Mouse (Mus musculus): ENCODE data around the gene 6430571L13Rik. TPM values are rescaled to one million over a fixed set of nuclear protein-coding genes. Genes with fewer than 3 reads are reported as not detected.
A peak's percentile ranks its signal among the peaks of the same experiment; 100 is the strongest.

The 6430571L13Rik gene
- total and polyA plus RNA-seq, 3 experiments, result 0.35 TPM; not detected in 1

DNA sequence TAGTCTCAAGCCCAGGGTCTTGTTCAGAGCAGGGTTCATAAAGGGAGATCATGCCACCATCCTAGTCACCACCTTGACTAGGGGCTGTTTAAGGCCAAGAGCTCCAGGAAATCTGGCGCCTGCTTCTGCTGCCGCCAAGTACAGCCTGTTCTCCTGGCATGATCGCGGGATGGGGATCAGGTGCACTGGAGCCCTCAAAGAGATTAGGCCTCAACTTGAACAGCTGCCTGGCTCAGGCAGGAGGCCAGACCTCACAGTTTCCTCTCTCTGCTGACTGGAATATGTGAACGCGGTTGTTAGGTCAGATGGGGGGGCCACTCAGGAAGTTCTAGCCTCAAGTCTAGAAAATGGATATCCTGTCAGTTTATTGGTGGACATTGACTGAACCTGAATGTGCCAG is 16.8 kb upstream of the 6430571L13Rik start:
- Histone ChIP-seq H3K4me3 (ENCODE audit: control insufficient read depth in 1 of 2, insufficient read depth in 1 of 2, low read depth in 2 of 2, low read length in 2 of 2) (no peak overlapping the region), H3K4me1 (ENCODE audit: control insufficient read depth in 1 of 2, insufficient read depth in 2 of 2, low read length in 2 of 2) (peaks cover 7 to 8% of the 10 kb centered on the region in 2 experiments)
- DNase-seq (ENCODE audit: low read depth, low spot score), result peak; percentile 73

GRCm38 (mm10) chr9:107324799-107325561 is 15.4 kb upstream of the 6430571L13Rik start:
- no peak for TF ChIP-seq CHD1 (IDR thresholded peaks at IDR 0.05; ENCODE audit: low read depth, low read length)
- TF ChIP-seq MYB (IDR thresholded peaks at IDR 0.05; ENCODE audit: low read depth, low read length), result no peak
- TF ChIP-seq SMC3 (IDR thresholded peaks at IDR 0.05; ENCODE audit: low read depth, low read length), result no peak
- TF ChIP-seq GATA1 (IDR thresholded peaks at IDR 0.05; ENCODE audit: low read depth, low read length), result no peak
- no peak for TF ChIP-seq MAFK (IDR thresholded peaks at IDR 0.05; ENCODE audit: borderline replicate concordance, low read depth, low read length)
- TF ChIP-seq ZC3H11A (IDR thresholded peaks at IDR 0.05; ENCODE audit: low read depth, low read length), result no peak
- no peak for TF ChIP-seq BHLHE40 (IDR thresholded peaks at IDR 0.05; ENCODE audit: borderline replicate concordance, low read depth, low read length)
- TF ChIP-seq MEF2A (IDR thresholded peaks at IDR 0.05; ENCODE audit: extremely low read depth, insufficient replicate concordance, low read depth, low read length, poor library complexity, severe bottlenecking), result no peak
- no peak for TF ChIP-seq TAL1 (IDR thresholded peaks at IDR 0.05; ENCODE audit: low read length)
- TF ChIP-seq UBTF (IDR thresholded peaks at IDR 0.05; ENCODE audit: borderline replicate concordance, insufficient read depth, low read depth, low read length), result no peak
- no peak for TF ChIP-seq MXI1 (IDR thresholded peaks at IDR 0.05; ENCODE audit: low read depth, low read length)
- no peaks in the 10 kb centered on the region for H3K9me3 ChIP-seq (replicated peaks; ENCODE audit: insufficient read depth, low read length)
- DNase-seq (ENCODE audit: low read depth, low spot score), result no peak
- H3K27ac ChIP-seq (ENCODE audit: control insufficient read depth, low read depth, low read length), result no peak overlapping the region
- H3K79me2 ChIP-seq (ENCODE audit: control insufficient read depth, insufficient read depth, low read length, poor library complexity), result no peaks in the 10 kb centered on the region
- H3K27me3 ChIP-seq (ENCODE audit: control insufficient read depth in 1 of 2, insufficient read depth in 2 of 2, low read length in 2 of 2), result no peaks in the 10 kb centered on the region
- H3K9ac ChIP-seq (ENCODE audit: control insufficient read depth, low read depth, low read length, poor library complexity, severe bottlenecking), result no peak overlapping the region
- peaks cover 0 to 4% of the 10 kb centered on the region in 2 experiments; a peak in 2 of 4 replicates for H3K36me3 ChIP-seq (ENCODE audit: control insufficient read depth in 1 of 2, insufficient read depth in 2 of 2, low read length in 2 of 2)
- H3K4me1 ChIP-seq (ENCODE audit: control insufficient read depth in 1 of 2, insufficient read depth in 2 of 2, low read length in 2 of 2), result peaks cover 7 to 8% of the 10 kb centered on the region in 2 experiments
- no peak overlapping the region for H3K4me3 ChIP-seq (ENCODE audit: control insufficient read depth in 1 of 2, insufficient read depth in 1 of 2, low read depth in 2 of 2, low read length in 2 of 2)

More for the DNA sequence above, 16.8 kb upstream of the 6430571L13Rik start:
- Histone ChIP-seq H3K9me3 (replicated peaks; ENCODE audit: insufficient read depth, low read length) (no peaks in the 10 kb centered on the region), H3K27ac (ENCODE audit: control insufficient read depth, low read depth, low read length) (0 out of 2 replicates have a peak overlapping the region, but pooled peaks have one; percentile 11), H3K27me3 (ENCODE audit: control insufficient read depth in 1 of 2, insufficient read depth in 2 of 2, low read length in 2 of 2) (no peaks in the 10 kb centered on the region), H3K79me2 (ENCODE audit: control insufficient read depth, insufficient read depth, low read length, poor library complexity) (no peaks in the 10 kb centered on the region), H3K36me3 (ENCODE audit: control insufficient read depth in 1 of 2, insufficient read depth in 2 of 2, low read length in 2 of 2) (peaks cover 0 to 4% of the 10 kb centered on the region in 2 experiments; a peak in 2 of 4 replicates), H3K9ac (ENCODE audit: control insufficient read depth, low read depth, low read length, poor library complexity, severe bottlenecking) (no peak overlapping the region; the same call in 1 of the 2 replicates)
- TF ChIP-seq TCF12 (IDR thresholded peaks at IDR 0.05; ENCODE audit: low read depth, low read length) (peak; percentile 61; the same call in 1 of the 2 replicates), EP300 (IDR thresholded peaks at IDR 0.05; ENCODE audit: low read depth in 1 of 2, low read length in 2 of 2) (peak in 1 of 2 experiments; percentile 48; a peak in 1 of 4 replicates), POLR2A (IDR thresholded peaks at IDR 0.05; ENCODE audit: control insufficient read depth in 1 of 2, insufficient read depth in 1 of 2, low read depth in 1 of 2, low read length in 2 of 2, poor library complexity in 1 of 2) (no peak), TAL1 (IDR thresholded peaks at IDR 0.05; ENCODE audit: low read length) (peak; percentile 42; the same call in 1 of the 2 replicates), NRF1 (IDR thresholded peaks at IDR 0.05; ENCODE audit: insufficient read depth, low read depth, low read length, poor library complexity, severe bottlenecking) (no peak), GATA1 (IDR thresholded peaks at IDR 0.05; ENCODE audit: low read depth, low read length) (no peak), TBP (IDR thresholded peaks at IDR 0.05; ENCODE audit: low read depth, low read length) (peak; percentile 69), KAT2A (conservative IDR thresholded peaks at IDR 0.05; ENCODE audit: low read depth, low read length) (no peak), SMC3 (IDR thresholded peaks at IDR 0.05; ENCODE audit: low read depth, low read length) (no peak), USF1 (IDR thresholded peaks at IDR 0.05; ENCODE audit: low read depth, low read length) (no peak), MEF2A (IDR thresholded peaks at IDR 0.05; ENCODE audit: extremely low read depth, insufficient replicate concordance, low read depth, low read length, poor library complexity, severe bottlenecking) (no peak), MYC (IDR thresholded peaks at IDR 0.05; ENCODE audit: low read depth, low read length) (no peak), ETS1 (IDR thresholded peaks at IDR 0.05; ENCODE audit: low read depth, low read length) (peak; percentile 89), RCOR1 (IDR thresholded peaks at IDR 0.05; ENCODE audit: low read depth, low read length) (peak; percentile 38; the same call in 1 of the 2 replicates), POLR2AphosphoS2 (IDR thresholded peaks at IDR 0.05; ENCODE audit: low read length) (no peak), ELF1 (IDR thresholded peaks at IDR 0.05; ENCODE audit: low read depth, low read length) (peak; percentile 23; the same call in 1 of the 2 replicates), MAX (IDR thresholded peaks at IDR 0.05; ENCODE audit: low read length) (0 out of 2 replicates have a peak, but pooled peaks have one; percentile 46), MYB (IDR thresholded peaks at IDR 0.05; ENCODE audit: low read depth, low read length) (no peak), JUND (IDR thresholded peaks at IDR 0.05; ENCODE audit: low read depth, low read length) (no peak), SIN3A (IDR thresholded peaks at IDR 0.05; ENCODE audit: low read length) (0 out of 2 replicates have a peak, but pooled peaks have one; percentile 17)
